Mouse (Mus musculus): ENCODE data around the gene Hivep1.

The Hivep1 gene

GRCm38 (mm10) chr13:42112071-42112470 lies 60.2 kb downstream of the Hivep1 start:
- DNase-seq (ENCODE audit: low read depth, low spot score): no peak

GRCm38 (mm10) chr13:42112748-42113147 lies 60.9 kb downstream of the Hivep1 start:
- no peak for DNase-seq (ENCODE audit: low read depth, low spot score)

DNA sequence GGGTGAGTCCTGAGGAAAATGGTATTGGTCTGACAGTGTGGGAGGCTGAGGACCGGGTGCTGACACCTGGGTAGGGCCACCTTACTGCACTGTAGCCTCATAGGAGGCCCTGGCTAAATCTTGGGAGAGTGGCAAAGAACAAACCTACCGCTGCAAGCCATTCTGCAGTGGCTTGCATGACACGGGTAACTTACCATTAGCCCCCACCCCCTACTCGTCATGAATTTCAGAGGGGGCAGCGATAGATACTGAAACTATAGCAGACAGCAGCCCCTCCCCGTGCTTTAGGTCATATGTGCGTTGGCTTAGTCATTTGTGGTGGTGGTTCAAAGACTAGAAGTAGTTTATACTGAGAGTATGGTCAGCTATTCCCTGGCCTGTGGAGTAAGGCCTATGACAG lies 61.8 kb downstream of the Hivep1 start:
- DNase-seq (ENCODE audit: low read depth, low spot score): no peak

DNA sequence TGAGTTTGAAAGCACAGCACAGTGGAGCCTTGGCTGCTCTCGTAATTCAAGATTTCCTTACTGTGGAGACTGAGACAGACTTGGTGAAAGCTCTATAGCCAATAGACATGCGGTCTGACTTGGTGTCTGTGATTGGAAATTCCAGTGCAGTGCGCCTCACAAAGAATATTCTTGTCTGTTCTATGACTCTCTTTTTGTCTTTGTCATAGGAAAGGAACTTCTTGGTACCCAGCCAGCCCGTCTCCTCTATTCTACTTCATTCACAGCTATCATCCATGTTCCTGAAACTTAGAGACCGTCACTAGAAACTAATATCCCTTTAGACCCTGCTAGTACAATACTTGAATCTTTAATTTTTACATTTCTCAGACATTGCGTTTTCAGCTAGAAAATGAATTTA lies 64.5 kb downstream of the Hivep1 start:
- DNase-seq (ENCODE audit: low read depth, low spot score): no peak

DNA sequence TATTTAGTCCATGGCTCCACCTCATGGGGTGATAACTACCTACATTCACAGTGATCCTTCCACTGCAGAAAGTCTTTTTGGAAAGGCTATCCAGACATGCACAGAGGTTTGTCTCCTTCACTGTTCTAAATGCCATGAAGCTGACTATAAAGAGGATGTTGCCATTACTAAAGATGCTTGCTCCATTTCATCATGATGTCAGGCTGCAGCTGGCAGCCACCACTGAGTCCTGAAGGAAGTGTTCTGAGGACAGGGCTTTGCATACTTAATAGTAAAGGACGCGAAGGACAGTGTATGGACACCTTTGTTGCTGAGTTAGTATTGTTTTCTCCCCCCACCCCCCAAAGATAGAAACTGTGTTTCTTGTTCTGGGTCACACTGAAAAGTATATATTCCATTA lies 67.2 kb downstream of the Hivep1 start:
- no peak for DNase-seq (ENCODE audit: low read depth, low spot score)

- no peak for DNase-seq (ENCODE audit: low read depth, low spot score)
These were observed 69.4 kb downstream of the Hivep1 start for GRCm38 (mm10) chr13:42121106-42121776.

DNA sequence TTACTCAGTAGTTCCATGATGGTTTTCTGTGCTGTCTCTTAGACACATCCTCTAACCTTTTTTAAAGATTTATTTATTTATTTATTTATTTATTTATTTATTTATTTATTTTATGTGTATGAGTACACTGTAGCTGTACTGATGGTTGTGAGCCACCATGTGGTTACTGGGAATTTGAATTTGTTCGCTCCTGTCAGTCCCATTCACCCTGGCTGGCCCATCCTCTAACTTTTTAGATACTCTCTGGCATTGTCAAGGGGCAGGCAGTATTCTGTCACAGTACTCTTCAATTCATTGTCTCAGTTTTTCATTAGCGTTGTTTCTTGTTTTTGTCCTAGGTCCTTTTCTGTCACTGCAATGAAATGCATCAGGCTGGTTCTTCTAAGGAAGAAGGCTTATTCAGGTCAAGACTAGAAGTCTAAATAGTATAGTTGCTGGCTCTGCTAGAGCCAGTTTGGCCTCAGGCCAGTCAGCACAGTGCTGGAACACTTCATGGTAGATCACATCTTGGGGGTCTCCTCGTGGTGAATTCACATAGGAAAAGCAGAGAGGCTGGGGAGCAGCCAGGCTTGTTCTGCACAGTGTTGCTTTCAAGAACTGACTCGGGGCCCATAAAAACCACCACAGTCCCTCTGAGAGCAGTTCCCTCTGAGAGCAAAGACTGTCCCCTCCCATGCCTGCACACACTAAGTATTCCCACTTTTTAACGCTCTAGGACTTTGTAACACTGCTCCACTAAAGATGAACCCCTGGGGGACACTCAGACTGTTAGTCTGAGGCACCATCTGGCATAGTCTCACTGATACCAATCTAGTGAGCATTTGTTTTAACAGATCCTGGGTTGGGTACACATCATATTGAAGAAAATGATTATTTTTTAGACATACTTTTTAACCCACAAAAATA lies 70.2 kb downstream of the Hivep1 start:
- no peak for DNase-seq (ENCODE audit: low read depth, low spot score)

- DNase-seq (ENCODE audit: low read depth, low spot score): peak; percentile 37
These were observed 92.8 kb downstream of the Hivep1 start for GRCm38 (mm10) chr13:42144627-42145026.

GRCm38 (mm10) chr13:42149328-42150071 lies 97.7 kb downstream of the Hivep1 start:
- DNase-seq (ENCODE audit: low read depth, low spot score): no peak

- DNase-seq (ENCODE audit: low read depth, low spot score): no peak
These were observed 98.2 kb downstream of the Hivep1 start for GRCm38 (mm10) chr13:42150072-42150450.

GRCm38 (mm10) chr13:42150462-42151127 lies 98.8 kb downstream of the Hivep1 start:
- no peak for DNase-seq (ENCODE audit: low read depth, low spot score)

GRCm38 (mm10) chr13:42158259-42158658 lies 106.4 kb downstream of the Hivep1 start:
- DNase-seq (ENCODE audit: low read depth, low spot score): no peak

DNA sequence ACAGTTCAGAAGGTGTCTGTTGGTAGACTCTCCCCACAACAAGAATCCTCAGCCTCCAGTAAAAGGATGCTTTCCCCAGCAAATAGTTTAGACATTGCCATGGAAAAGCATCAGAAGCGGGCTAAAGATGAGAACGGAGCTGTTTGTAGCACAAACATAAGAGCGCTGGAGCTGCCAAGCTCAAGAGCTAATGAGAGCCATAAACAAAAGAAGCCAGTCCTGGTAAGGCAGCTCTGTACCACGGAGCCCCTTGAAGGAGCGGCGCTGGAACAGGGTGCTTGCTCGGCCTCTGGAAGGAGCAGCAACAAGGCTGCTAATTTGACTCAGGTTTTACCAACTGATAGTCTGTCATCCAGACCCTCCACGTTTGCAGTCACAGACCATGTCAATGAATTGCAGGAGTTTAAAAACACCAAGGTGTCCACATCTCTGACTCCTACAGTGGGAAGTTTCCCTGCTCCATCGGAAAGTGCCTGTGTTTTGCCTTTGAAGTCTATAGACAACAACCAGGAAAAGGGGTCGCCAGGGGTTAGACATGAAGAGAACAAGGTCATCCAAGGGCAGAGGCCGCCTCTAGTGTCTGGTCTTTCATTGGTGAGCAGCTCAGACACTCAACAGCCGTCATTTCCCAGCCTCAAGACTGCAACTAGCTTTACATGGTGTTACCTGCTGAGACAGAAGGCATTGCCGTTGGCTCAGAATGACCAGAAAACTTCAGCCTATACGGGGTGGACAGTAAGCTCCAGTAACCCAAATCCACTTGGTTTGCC lies 107.8 kb downstream of the Hivep1 start:
- DNase-seq (ENCODE audit: low read depth, low spot score): no peak

DNA sequence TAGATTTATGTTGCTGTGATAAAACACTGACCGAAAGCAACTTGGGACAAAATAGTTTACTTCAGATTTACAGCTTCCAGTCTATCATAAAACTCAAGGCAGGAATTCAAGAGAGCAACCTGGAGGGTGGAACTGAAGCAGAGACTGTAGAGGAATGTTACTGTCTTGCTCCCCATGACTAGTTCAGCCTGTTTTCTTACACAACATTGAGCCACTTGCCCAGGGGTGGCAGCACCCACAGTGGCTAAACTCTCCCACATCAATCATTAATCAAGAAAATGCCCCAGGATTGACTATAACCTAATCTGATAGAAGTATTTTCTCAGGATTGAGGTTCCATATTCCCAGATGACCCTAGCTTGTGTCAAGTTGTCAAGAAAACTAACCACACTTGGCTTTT lies 119.0 kb downstream of the Hivep1 start:
- DNase-seq (ENCODE audit: low read depth, low spot score): no peak

DNA sequence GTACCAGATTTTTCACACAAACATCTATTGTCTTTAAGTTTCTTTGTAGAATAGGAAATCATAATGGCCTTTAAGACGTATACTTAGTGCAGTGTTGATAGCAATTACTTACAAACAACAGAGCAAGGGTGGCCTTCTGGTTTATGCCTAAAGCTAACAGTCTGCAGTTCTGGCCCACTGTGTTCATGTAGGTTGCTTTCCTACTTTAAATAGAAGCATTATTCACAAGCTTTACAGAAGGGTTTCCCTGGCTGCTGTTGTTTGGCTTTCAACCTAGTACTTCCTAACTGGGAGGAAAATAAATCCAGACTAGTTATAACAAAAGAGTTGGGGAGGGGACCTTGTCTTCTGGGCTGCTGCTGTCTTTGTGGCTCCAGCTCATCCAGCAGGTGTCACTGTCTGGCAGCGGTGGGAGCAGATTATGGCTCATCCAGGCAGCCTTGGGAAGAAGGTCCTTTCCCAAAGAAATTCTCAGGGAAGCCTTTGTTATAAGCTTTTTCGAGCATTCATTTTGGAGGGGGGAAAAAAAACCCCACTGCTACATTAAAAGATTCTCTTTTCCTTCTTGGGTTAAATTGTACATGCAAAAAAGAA lies 123.1 kb downstream of the Hivep1 start:
- no peak for DNase-seq (ENCODE audit: low read depth, low spot score)

DNA sequence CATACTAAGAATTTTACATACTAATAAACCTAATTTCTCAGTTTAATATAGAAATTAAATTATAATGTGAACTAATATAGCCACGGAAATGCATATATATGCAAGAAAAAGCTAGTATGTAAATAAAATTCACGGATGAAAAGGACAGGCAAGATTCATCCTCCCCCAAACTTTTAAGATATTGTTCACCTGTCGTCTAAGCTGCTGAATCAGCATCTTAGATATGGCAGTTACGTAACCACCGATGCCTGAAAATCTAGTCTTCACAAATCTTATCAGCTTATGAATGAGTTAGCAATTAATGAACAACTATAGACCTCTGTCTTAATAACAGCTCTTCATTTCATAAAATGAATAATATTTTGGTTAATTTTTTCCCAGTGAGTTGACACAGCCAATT lies 130.8 kb downstream of the Hivep1 start:
- no peak for DNase-seq (ENCODE audit: low read depth, low spot score)

- no peak for DNase-seq (ENCODE audit: low read depth, low spot score)
These were observed 132.3 kb downstream of the Hivep1 start for GRCm38 (mm10) chr13:42184131-42184530.

- no peak for DNase-seq (ENCODE audit: low read depth, low spot score)
These were observed 141.2 kb downstream of the Hivep1 start for GRCm38 (mm10) chr13:42193016-42193415.

DNA sequence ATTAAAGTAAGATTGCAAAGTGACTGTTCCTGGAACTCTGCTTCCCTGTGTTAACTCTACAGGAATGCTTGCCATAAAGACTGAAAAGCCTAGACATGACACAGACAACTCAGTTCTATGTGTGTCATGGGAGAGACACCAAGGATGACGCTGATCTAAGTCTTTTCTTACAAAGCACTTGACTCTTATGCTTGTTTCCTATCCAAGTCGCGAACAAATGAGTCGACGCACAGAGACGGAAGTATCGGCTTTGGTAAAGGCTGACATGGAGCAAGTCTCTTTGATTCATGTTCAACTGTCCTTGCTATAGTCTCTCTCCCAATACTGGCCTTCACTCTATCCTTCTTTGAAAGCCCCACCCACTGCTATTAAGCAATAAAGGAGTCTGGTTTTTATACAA lies 143.8 kb downstream of the Hivep1 start:
- no peak for DNase-seq (ENCODE audit: low read depth, low spot score)

GRCm38 (mm10) chr13:42197656-42198055 lies 145.8 kb downstream of the Hivep1 start:
- DNase-seq (ENCODE audit: low read depth, low spot score): no peak

DNA sequence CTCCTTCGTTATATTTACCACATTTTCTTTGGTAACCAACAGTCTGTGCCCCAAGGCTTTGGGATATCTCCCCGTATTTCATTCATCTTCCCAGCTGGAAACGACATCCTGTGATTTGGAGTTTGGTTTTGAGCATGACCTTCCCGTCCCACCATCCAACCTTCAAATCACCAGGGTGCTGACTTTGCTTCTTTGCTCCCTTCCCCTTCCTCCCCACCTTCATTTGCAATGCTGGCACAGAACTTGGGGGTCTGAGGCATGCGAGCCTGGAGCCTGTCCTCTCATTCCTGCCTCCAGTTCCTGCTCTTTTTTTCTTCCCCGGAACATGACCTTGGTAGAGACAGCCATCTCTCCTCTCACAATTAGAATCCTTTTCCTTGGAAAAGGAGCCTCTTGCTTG lies 161.7 kb downstream of the Hivep1 start:
- DNase-seq (ENCODE audit: low read depth, low spot score): no peak

Measured in A20 (cell line).